Mouse (Mus musculus): ENCODE measurements around the gene Itgb8.

DNA sequence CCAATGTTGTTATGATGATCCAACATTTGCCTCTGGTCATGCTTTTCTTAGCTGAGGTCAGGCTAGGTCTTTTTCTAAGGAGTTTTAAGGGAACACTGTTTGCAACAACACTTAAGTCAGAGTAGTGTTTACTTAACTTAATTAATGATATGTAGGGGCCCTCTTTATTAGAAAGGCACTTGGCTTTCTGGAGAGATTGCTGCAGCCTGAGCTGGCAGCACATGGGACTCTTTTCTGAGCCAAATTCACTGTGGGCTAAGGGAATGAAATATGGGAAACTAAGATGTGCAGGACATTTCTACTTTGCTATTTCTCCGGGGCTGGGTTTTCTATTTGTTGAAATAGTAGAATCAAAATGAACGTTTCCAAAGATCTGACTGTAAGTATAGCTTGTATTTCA, 73.5 kb downstream of the Itgb8 start:
- TF ChIP-seq POLR2A (IDR thresholded peaks at IDR 0.05; ENCODE audit: extremely low read depth, insufficient read depth, low read length) = no peak
- no peak for TF ChIP-seq CTCF (IDR thresholded peaks at IDR 0.05; ENCODE audit: extremely low read depth, insufficient read depth, low read length)
